24 mouse cellular contexts compared by ENCODE assay signal in genomic region chr16:3788394-3788793, GRCm38 (mm10). TPM values are rescaled to one million over a fixed set of nuclear protein-coding genes. Genes with fewer than 3 reads are reported as not detected.
DNase-seq lines count a peak whose midpoint lies in the region; ATAC-seq and TF ChIP-seq lines count a peak whose summit lies in the region.
"Had no signal": no experiment of that assay in that cellular context is flagged by ENCODE, and none has a peak within 500 bp of the region (broad histone marks: within the 10 kb centered on the region; RNA-seq: fewer than 3 reads in every experiment).

No protein-coding gene starts in this region.

- no peak overlapping the region for H3K27ac ChIP-seq in intestine, embryonic 16.5 days (ENCODE audit: low read length)
- H3K27ac ChIP-seq in intestine, embryonic 15.5 days, result no peak overlapping the region
- no peak overlapping the region for H3K27ac ChIP-seq in intestine, postnatal 0 days (ENCODE audit: low read depth, low read length)
- peak overlapping the region; percentile 64; the same call in 1 of the 2 replicates for H3K27ac ChIP-seq in small intestine, adult 2 months (ENCODE audit: insufficient read depth, low read depth, low read length)
- H3K27ac ChIP-seq in midbrain, embryonic 14.5 days (replicated peaks; ENCODE audit: low read depth, low read length), result no peak overlapping the region
- H3K27ac ChIP-seq: embryonic facial prominence, embryonic 10.5 days; embryonic facial prominence, embryonic 12.5 days; forebrain, embryonic 13.5 days; forebrain, embryonic 15.5 days had no signal

- no peak overlapping the region for H3K4me2 ChIP-seq in intestine, embryonic 16.5 days (ENCODE audit: low read depth, low read length)
- no peak overlapping the region for H3K4me2 ChIP-seq in intestine, embryonic 15.5 days (replicated peaks)
- H3K4me2 ChIP-seq in intestine, postnatal 0 days (replicated peaks; ENCODE audit: low read depth), result no peak overlapping the region
- no peak overlapping the region for H3K4me2 ChIP-seq in midbrain, embryonic 14.5 days (ENCODE audit: low read length)
- H3K4me2 ChIP-seq: embryonic facial prominence, embryonic 12.5 days; forebrain, embryonic 13.5 days; forebrain, embryonic 15.5 days had no signal

- H3K4me3 ChIP-seq in intestine, embryonic 16.5 days (ENCODE audit: low read length), result no peak overlapping the region
- H3K4me3 ChIP-seq in intestine, embryonic 15.5 days (replicated peaks), result no peak overlapping the region
- no peak overlapping the region for H3K4me3 ChIP-seq in intestine, postnatal 0 days (ENCODE audit: low read depth, low read length)
- H3K4me3 ChIP-seq in small intestine, adult 2 months (ENCODE audit: low read depth, low read length), result no peak overlapping the region
- no peak overlapping the region for H3K4me3 ChIP-seq in midbrain, embryonic 14.5 days (replicated peaks; ENCODE audit: low read depth, low read length)
- H3K4me3 ChIP-seq: embryonic facial prominence, embryonic 10.5 days; embryonic facial prominence, embryonic 12.5 days; forebrain, embryonic 13.5 days; forebrain, embryonic 15.5 days had no signal

- no peak overlapping the region for H3K9ac ChIP-seq in intestine, embryonic 16.5 days (ENCODE audit: low read depth, low read length)
- no peak overlapping the region for H3K9ac ChIP-seq in intestine, embryonic 15.5 days
- no peak overlapping the region for H3K9ac ChIP-seq in intestine, postnatal 0 days (ENCODE audit: low read depth, low read length)
- H3K9ac ChIP-seq in midbrain, embryonic 14.5 days (replicated peaks; ENCODE audit: low read length), result no peak overlapping the region
- H3K9ac ChIP-seq: embryonic facial prominence, embryonic 12.5 days; forebrain, embryonic 13.5 days; forebrain, embryonic 15.5 days had no signal

- H3K9me3 ChIP-seq in intestine, embryonic 16.5 days (ENCODE audit: control insufficient read depth, low read length), result no peaks in the 10 kb centered on the region
- no peaks in the 10 kb centered on the region for H3K9me3 ChIP-seq in intestine, embryonic 15.5 days
- H3K9me3 ChIP-seq in intestine, postnatal 0 days (ENCODE audit: control insufficient read depth), result no peaks in the 10 kb centered on the region
- no peaks in the 10 kb centered on the region for H3K9me3 ChIP-seq in midbrain, embryonic 14.5 days (ENCODE audit: control insufficient read depth, low read length)
- H3K9me3 ChIP-seq: embryonic facial prominence, embryonic 12.5 days; forebrain, embryonic 13.5 days; forebrain, embryonic 15.5 days had no signal

- H3K27me3 ChIP-seq in intestine, embryonic 16.5 days (replicated peaks; ENCODE audit: control insufficient read depth, insufficient read depth, low read length), result no peaks in the 10 kb centered on the region
- H3K27me3 ChIP-seq in intestine, embryonic 15.5 days (replicated peaks), result no peaks in the 10 kb centered on the region
- H3K27me3 ChIP-seq in intestine, postnatal 0 days (replicated peaks; ENCODE audit: control insufficient read depth, insufficient read depth, low read length), result no peaks in the 10 kb centered on the region
- H3K27me3 ChIP-seq in small intestine, adult 2 months (ENCODE audit: control insufficient read depth, insufficient read depth, low read length), result no peaks in the 10 kb centered on the region
- H3K27me3 ChIP-seq in midbrain, embryonic 14.5 days (ENCODE audit: control insufficient read depth, insufficient read depth, low read length), result no peaks in the 10 kb centered on the region
- H3K27me3 ChIP-seq: CH12.LX; embryonic facial prominence, embryonic 12.5 days; forebrain, embryonic 13.5 days; forebrain, embryonic 15.5 days; Patski had no signal

- TF ChIP-seq POLR2A in small intestine, adult 2 months (IDR thresholded peaks at IDR 0.05; ENCODE audit: low read depth, low read length), result no peak

- peak; percentile 53; the same call in 1 of the 2 replicates for ATAC-seq in intestine, embryonic 16.5 days
- no peak for ATAC-seq in intestine, embryonic 15.5 days
- peak; percentile 71 for ATAC-seq in intestine, postnatal 0 days
- ATAC-seq in midbrain, embryonic 14.5 days (ENCODE audit: low FRiP score, low TSS enrichment), result no peak
- ATAC-seq: activated CD4-positive, CD25-positive, alpha-beta regulatory T cell, adult 4 months; CD4-positive, CD25-positive, alpha-beta regulatory T cell, adult 4 months; forebrain, embryonic 13.5 days; forebrain, embryonic 15.5 days; Patski had no signal

- DNase-seq in midbrain, embryonic 14.5 days, result no peak
- DNase-seq: adrenal gland, adult 8-10 months; adrenal gland, postnatal 14 days; adrenal gland, postnatal 36 days; B cell, adult 2 months; cerebellum, adult 11-12 months; cerebellum, adult 2 months; cerebellum, adult 9-10 months; cerebellum, postnatal 10 days; cerebellum, postnatal 25 days had no signal

- H3K4me1 ChIP-seq in intestine, embryonic 16.5 days (ENCODE audit: control insufficient read depth, insufficient read depth, low read length), result no peaks in the 10 kb centered on the region
- no peaks in the 10 kb centered on the region for H3K4me1 ChIP-seq in intestine, embryonic 15.5 days (replicated peaks)
- no peaks in the 10 kb centered on the region for H3K4me1 ChIP-seq in intestine, postnatal 0 days (replicated peaks; ENCODE audit: control insufficient read depth, insufficient read depth, low read length)
- no peaks in the 10 kb centered on the region; the same call in 1 of the 2 replicates for H3K4me1 ChIP-seq in small intestine, adult 2 months (ENCODE audit: control insufficient read depth, insufficient read depth, insufficient read length, low read length)
- no peaks in the 10 kb centered on the region for H3K4me1 ChIP-seq in midbrain, embryonic 14.5 days (ENCODE audit: control insufficient read depth, insufficient read depth, low read length)
- H3K4me1 ChIP-seq: embryonic facial prominence, embryonic 10.5 days; embryonic facial prominence, embryonic 12.5 days; forebrain, embryonic 13.5 days; forebrain, embryonic 15.5 days had no signal

- H3K36me3 ChIP-seq in intestine, embryonic 16.5 days (ENCODE audit: control insufficient read depth, insufficient read depth, low read length), result no peaks in the 10 kb centered on the region
- no peaks in the 10 kb centered on the region for H3K36me3 ChIP-seq in intestine, embryonic 15.5 days
- H3K36me3 ChIP-seq in intestine, postnatal 0 days (ENCODE audit: control insufficient read depth, insufficient read depth), result no peaks in the 10 kb centered on the region
- no peaks in the 10 kb centered on the region for H3K36me3 ChIP-seq in small intestine, adult 2 months (ENCODE audit: control insufficient read depth, insufficient read depth, low read length)
- H3K36me3 ChIP-seq in midbrain, embryonic 14.5 days (ENCODE audit: control insufficient read depth, insufficient read depth, low read length), result no peaks in the 10 kb centered on the region
- H3K36me3 ChIP-seq: embryonic facial prominence, embryonic 10.5 days; embryonic facial prominence, embryonic 12.5 days; forebrain, embryonic 15.5 days; G1E had no signal

- TF ChIP-seq CTCF in intestine, postnatal 0 days (IDR thresholded peaks at IDR 0.05; ENCODE audit: low read depth), result no peak
- TF ChIP-seq CTCF in small intestine, adult 2 months (IDR thresholded peaks at IDR 0.05; ENCODE audit: extremely low read depth, insufficient read length, insufficient replicate concordance, low read depth, low read length), result no peak

RNA-seq across cellular contexts. Expression of gene Olfr15, which starts 42.3 kb away (rescaled TPM):
- not detected in 2 replicates for polyA plus RNA-seq in intestine, embryonic 16.5 days (2015; fragmentation: Nextera tagmentation; extraction: Ambion mirVana)
- polyA plus RNA-seq in intestine, embryonic 15.5 days (2015; fragmentation: Nextera tagmentation; extraction: Ambion mirVana), result not detected in 2 replicates
- not detected in 2 replicates for polyA plus RNA-seq in intestine, postnatal 0 days (2015; fragmentation: Nextera tagmentation; extraction: Ambion mirVana)
- polyA plus RNA-seq in small intestine, adult 2 months (2012; rRNA removed), result not detected in 2 replicates
- polyA plus RNA-seq in midbrain, embryonic 14.5 days (2014; fragmentation: Nextera tagmentation; extraction: Ambion mirVana), result not detected in 2 replicates
- polyA plus RNA-seq: activated CD4-positive, CD25-positive, alpha-beta regulatory T cell, adult 4 months; cerebellum, adult 2 months; cortical plate, adult 2 months; forebrain, embryonic 13.5 days; forebrain, embryonic 15.5 days; G1E had no signal

RNA-seq across cellular contexts. Expression of gene Zfp263, which starts 44.5 kb away (rescaled TPM):
- polyA plus RNA-seq in intestine, embryonic 16.5 days (2015; fragmentation: Nextera tagmentation; extraction: Ambion mirVana), result 35.3 and 35.8 TPM in 2 replicates
- polyA plus RNA-seq in intestine, embryonic 15.5 days (2015; fragmentation: Nextera tagmentation; extraction: Ambion mirVana), result 38.6 and 40.1 TPM in 2 replicates
- 14.7 and 16.3 TPM in 2 replicates for polyA plus RNA-seq in intestine, postnatal 0 days (2015; fragmentation: Nextera tagmentation; extraction: Ambion mirVana)
- 2.5 and 3.8 TPM in 2 replicates for polyA plus RNA-seq in small intestine, adult 2 months (2012; rRNA removed)
- polyA plus RNA-seq in midbrain, embryonic 14.5 days (2014; fragmentation: Nextera tagmentation; extraction: Ambion mirVana), result 30.5 and 35.4 TPM in 2 replicates

RNA-seq across cellular contexts. Expression of gene Zfp174, which starts 58.7 kb away (rescaled TPM):
- 0.65 and 0.82 TPM in 2 replicates for polyA plus RNA-seq in intestine, embryonic 16.5 days (2015; fragmentation: Nextera tagmentation; extraction: Ambion mirVana)
- 1.0 TPM in 2 replicates for polyA plus RNA-seq in intestine, embryonic 15.5 days (2015; fragmentation: Nextera tagmentation; extraction: Ambion mirVana)
- 0.35 and 0.44 TPM in 2 replicates for polyA plus RNA-seq in intestine, postnatal 0 days (2015; fragmentation: Nextera tagmentation; extraction: Ambion mirVana)
- 0.18 and 0.37 TPM in 2 replicates for polyA plus RNA-seq in small intestine, adult 2 months (2012; rRNA removed)
- polyA plus RNA-seq in midbrain, embryonic 14.5 days (2014; fragmentation: Nextera tagmentation; extraction: Ambion mirVana), result 2.2 and 3.2 TPM in 2 replicates

Comparison
In these comparisons a context has a peak if more than half of its experiments do, and no peak if none do; other contexts are left out.
1. ATAC-seq: peak in intestine, embryonic 16.5 days (single experiment) and intestine, postnatal 0 days (single experiment); none in intestine, embryonic 15.5 days (single experiment) and midbrain, embryonic 14.5 days (single experiment).